Mouse (Mus musculus) lung, postnatal 0 days (tissue): ENCODE data around the gene Dapk2.

Source experiments
- CTCF ChIP-seq: IDR thresholded peaks from 2 replicates; pipeline ENCODE4 v1.5.1; 2016; ENCODE audit warnings: antibody characterized with exemption, mild to moderate bottlenecking
- EP300 ChIP-seq: IDR thresholded peaks from 2 replicates; pipeline ENCODE4 v1.6.1; 2016; ENCODE audit warnings: antibody characterized with exemption, mild to moderate bottlenecking, control low read depth

GRCm38 (mm10) chr9:66138193-66138592 lies 19.8 kb upstream of the Dapk2 start:
- TF ChIP-seq CTCF = no peak
- TF ChIP-seq EP300 = no peak
